Mouse (Mus musculus) brain, embryonic 14.5 days (tissue): ENCODE data around the gene Tas2r103. TPM values are rescaled to one million over a fixed set of nuclear protein-coding genes. Genes with fewer than 3 reads are reported as not detected.

Experiments used
- DNase-seq: peaks from one replicate; pipeline ENCODE4 v3.0.0-alpha.2; 2011; ENCODE audit warnings: low read depth
- CTCF ChIP-seq: fragments of 200-500 bp; IDR thresholded peaks from 2 replicates; pipeline ENCODE4 v1.5.1; 2012; ENCODE audit warnings: inconsistent platforms, mild to moderate bottlenecking, moderate library complexity, borderline replicate concordance; ENCODE audit not compliant: insufficient read depth, insufficient read length; ENCODE audit errors: extremely low read depth
- POLR2A ChIP-seq: fragments of 200-500 bp; IDR thresholded peaks from 2 replicates; pipeline ENCODE4 v1.6.1; 2012; ENCODE audit warnings: mild to moderate bottlenecking, inconsistent platforms, borderline replicate concordance; ENCODE audit not compliant: poor library complexity, insufficient read depth, insufficient read length, severe bottlenecking; ENCODE audit errors: extremely low read depth
- polyA plus RNA-seq: library from polyadenylated mRNA; depleted of rRNA; stranded (reverse); fragments of >200 nt; gene quantifications from 2 replicates; pipeline ENCODE4 v1.2.3, GENCODE M21; 2012; rRNA removed

Gene Tas2r103
- polyA plus RNA-seq, result not detected in 2 replicates

GRCm38 (mm10) chr6:133037001-133037400 lies at the start of gene Tas2r103:
TSS of gene Tas2r103 (minus strand) at chr6:133037101.
- no peak for TF ChIP-seq CTCF
- no peak for TF ChIP-seq POLR2A
- no peak for DNase-seq

GRCm38 (mm10) chr6:133055716-133056115 lies 18.8 kb upstream of the Tas2r103 start, which contains the start of gene Tas2r140:
TSS of gene Tas2r140 (minus strand) at chr6:133055816.
- no peak for TF ChIP-seq CTCF
- TF ChIP-seq POLR2A, result no peak
- DNase-seq, result no peak

Other genes starting within 250 kb of the Tas2r103 start
- gene Tas2r117, start 234.3 kb downstream of the Tas2r103 start, polyA plus RNA-seq, result not detected in 2 replicates
- gene Tas2r123, start 190.0 kb downstream of the Tas2r103 start, polyA plus RNA-seq, result not detected in 2 replicates
- not detected in 2 replicates for gene Tas2r116, start 181.7 kb downstream of the Tas2r103 start, polyA plus RNA-seq
- gene Tas2r110, start 169.1 kb downstream of the Tas2r103 start, polyA plus RNA-seq, result not detected in 2 replicates
- not detected in 2 replicates for gene Tas2r113, start 144.1 kb downstream of the Tas2r103 start, polyA plus RNA-seq
- gene Tas2r125, start 127.5 kb downstream of the Tas2r103 start, polyA plus RNA-seq, result not detected in 2 replicates
- gene Tas2r129, start 86.0 kb downstream of the Tas2r103 start, polyA plus RNA-seq, result not detected in 2 replicates
- not detected in 2 replicates for gene Tas2r131, start 79.2 kb downstream of the Tas2r103 start, polyA plus RNA-seq
- gene Tas2r109, start 56.1 kb downstream of the Tas2r103 start, polyA plus RNA-seq, result not detected in 2 replicates
- not detected in 2 replicates for gene Tas2r140, start 18.7 kb upstream of the Tas2r103 start, polyA plus RNA-seq
- gene Smim10l1, start 67.8 kb upstream of the Tas2r103 start, polyA plus RNA-seq, result 44.6 and 49.6 TPM in 2 replicates